17 mouse cellular contexts compared by ENCODE assay signal in the genomic region with DNA sequence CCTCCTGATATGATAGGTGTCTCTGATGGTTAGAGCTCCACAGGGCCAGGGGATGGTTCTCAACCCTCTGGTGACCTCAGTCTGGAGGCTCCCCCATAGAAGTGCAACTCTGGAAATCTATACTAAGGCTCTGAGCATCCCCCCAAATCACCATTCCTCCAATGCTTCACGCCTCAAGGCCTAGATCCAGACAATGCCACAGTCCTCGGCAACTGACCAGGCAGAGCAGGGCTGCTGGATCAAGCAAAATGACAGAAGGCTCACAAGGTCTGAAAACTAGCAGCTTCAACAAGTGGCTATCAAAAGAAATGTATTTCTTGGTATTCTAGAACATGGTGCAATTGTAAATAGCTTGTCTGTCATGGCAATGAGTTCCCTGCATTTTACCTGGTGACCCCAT. TPM values are rescaled to one million over a fixed set of nuclear protein-coding genes. Genes with fewer than 3 reads are reported as not detected.
"Had no signal": no experiment of that assay in that cellular context is flagged by ENCODE, and none has a peak within 500 bp of the region (broad histone marks: within the 10 kb centered on the region; RNA-seq: fewer than 3 reads in every experiment).

No protein-coding gene starts in this region.

- H3K4me2 ChIP-seq: limb, embryonic 13.5 days; liver, embryonic 13.5 days; neural tube, embryonic 15.5 days had no signal

- H3K27me3 ChIP-seq: limb, embryonic 13.5 days; neural tube, embryonic 15.5 days had no signal

- H3K27ac ChIP-seq: limb, embryonic 13.5 days; liver, embryonic 13.5 days; neural tube, embryonic 15.5 days had no signal

- H3K9me3 ChIP-seq: limb, embryonic 13.5 days; liver, embryonic 13.5 days; neural tube, embryonic 15.5 days had no signal

- H3K4me3 ChIP-seq: limb, embryonic 13.5 days; liver, embryonic 13.5 days; myocyte; neural tube, embryonic 15.5 days had no signal

- DNase-seq: kidney, adult 8-10 months; kidney, postnatal 36 days; liver, embryonic 13.5 days; midbrain, embryonic 14.5 days; right cerebral cortex, adult 18-20 months; right cerebral cortex, postnatal 25 days; thymus, adult 18-20 months; thymus, postnatal 25 days had no signal

- H3K9ac ChIP-seq: limb, embryonic 13.5 days; liver, embryonic 13.5 days; neural tube, embryonic 15.5 days had no signal

RNA-seq across cellular contexts. Expression of gene Theg, which starts 49.4 kb away (rescaled TPM):
- polyA plus RNA-seq: kidney, embryonic 16.5 days; limb, embryonic 13.5 days; liver, embryonic 13.5 days; lung, embryonic 16.5 days; midbrain, embryonic 14.5 days; myocyte; neural tube, embryonic 11.5 days; small intestine, adult 2 months; stomach, embryonic 16.5 days; urinary bladder, adult 2 months had no signal
